8 mouse cellular contexts compared by ENCODE assay signal in genomic region chr17:28420229-28421051, GRCm38 (mm10). TPM values are rescaled to one million over a fixed set of nuclear protein-coding genes. Genes with fewer than 3 reads are reported as not detected.
DNase-seq lines count a peak whose midpoint lies in the region; ATAC-seq lines count a peak whose summit lies in the region.
"Had no signal": no experiment of that assay in that cellular context is flagged by ENCODE, and none has a peak within 500 bp of the region (broad histone marks: within the 10 kb centered on the region; RNA-seq: fewer than 3 reads in every experiment).

No protein-coding gene starts in this region.

- H3K4me1 ChIP-seq in liver, embryonic 16.5 days (ENCODE audit: control insufficient read depth, low read depth, low read length): peaks cover 2% of the 10 kb centered on the region; the same call in 1 of the 2 replicates

- no peaks in the 10 kb centered on the region for H3K9me3 ChIP-seq in liver, embryonic 16.5 days (replicated peaks; ENCODE audit: control insufficient read depth, low read length)

- ATAC-seq in liver, embryonic 16.5 days (ENCODE audit: low read depth): no peak

- WGBS in liver, embryonic 16.5 days (ENCODE audit: insufficient replicate concordance): 32% methylated on average over 12 of the region's 12 CpGs

- peak; percentile 87 for DNase-seq in 3T3-L1 (ENCODE audit: low read depth, low spot score)
- DNase-seq in 416B (ENCODE audit: low read depth): peak; percentile 66
- DNase-seq in heart, adult 8-10 months (ENCODE audit: low spot score): peak; percentile 84
- no peak for DNase-seq in right cerebral cortex, adult 18-20 months
- DNase-seq in spleen, adult 18-20 months: no peak
- no peak for DNase-seq in thymus, postnatal 25 days

- H3K4me2 ChIP-seq in liver, embryonic 16.5 days (ENCODE audit: low read depth, low read length): no peak overlapping the region

- peak overlapping the region; percentile 17 for H3K27ac ChIP-seq in liver, embryonic 16.5 days (ENCODE audit: low read length)

- H3K36me3 ChIP-seq in liver, embryonic 16.5 days (ENCODE audit: control insufficient read depth, insufficient read depth): no peaks in the 10 kb centered on the region

- H3K9ac ChIP-seq in liver, embryonic 16.5 days (ENCODE audit: low read depth, low read length): no peak overlapping the region

- no peaks in the 10 kb centered on the region for H3K27me3 ChIP-seq in liver, embryonic 16.5 days (ENCODE audit: control insufficient read depth, insufficient read depth, low read depth, low read length)

- no peak overlapping the region for H3K4me3 ChIP-seq in liver, embryonic 16.5 days (ENCODE audit: low read depth, low read length)

RNA-seq across cellular contexts. Expression of gene Tulp1, which starts 55.4 kb away (rescaled TPM):
- not detected for total RNA-seq in heart, adult 8-10 months (2022)
- polyA plus RNA-seq in liver, embryonic 16.5 days (2015; fragmentation: Nextera tagmentation; extraction: Ambion mirVana): 0.46 TPM in 1 of 2 replicates, not detected in the other
- total RNA-seq: neutrophil, adult 5-6 weeks had no signal

Comparison
In these comparisons a context has a peak if more than half of its experiments do, and no peak if none do; other contexts are left out.
1. DNase-seq: peak in 3T3-L1 (single experiment), 416B (single experiment) and heart, adult 8-10 months (single experiment); none in right cerebral cortex, adult 18-20 months (single experiment), spleen, adult 18-20 months (0 of 2) and thymus, postnatal 25 days (single experiment).